Mouse (Mus musculus) brain, embryonic 14.5 days (tissue): Measurements from ENCODE around the gene Cox6a2.

ENCODE experiments used
- CTCF ChIP-seq: fragments of 200-500 bp; IDR thresholded peaks from 2 replicates; pipeline ENCODE4 v1.5.1; 2012; ENCODE audit warnings: inconsistent platforms, mild to moderate bottlenecking, moderate library complexity, borderline replicate concordance; ENCODE audit not compliant: insufficient read depth, insufficient read length; ENCODE audit errors: extremely low read depth
- POLR2A ChIP-seq: fragments of 200-500 bp; IDR thresholded peaks from 2 replicates; pipeline ENCODE4 v1.6.1; 2012; ENCODE audit warnings: mild to moderate bottlenecking, inconsistent platforms, borderline replicate concordance; ENCODE audit not compliant: poor library complexity, insufficient read depth, insufficient read length, severe bottlenecking; ENCODE audit errors: extremely low read depth

DNA sequence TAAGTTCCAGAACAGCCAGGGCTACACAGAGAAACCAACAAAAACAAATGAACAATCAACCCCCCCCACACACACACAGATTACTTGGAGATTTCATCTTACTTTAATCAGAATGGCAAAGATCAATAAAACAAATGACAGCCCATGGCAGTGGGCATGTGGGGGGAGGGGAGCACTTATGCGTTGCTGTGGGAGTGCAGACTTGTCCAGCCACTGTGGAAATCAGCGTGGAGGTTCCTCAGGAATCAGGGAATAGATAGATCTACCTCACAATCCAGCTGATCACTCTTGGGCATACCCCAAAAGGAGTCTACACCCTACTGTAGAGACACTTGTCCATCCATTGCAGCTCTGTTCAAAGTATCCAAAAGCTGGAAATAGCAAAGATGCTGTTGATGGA, 48.8 kb upstream of the Cox6a2 start:
- TF ChIP-seq CTCF: no peak
- TF ChIP-seq POLR2A: no peak
